Mouse (Mus musculus): Measurements from ENCODE around the gene Arhgef10l. TPM values are rescaled to one million over a fixed set of nuclear protein-coding genes. Genes with fewer than 3 reads are reported as not detected.
"Not testable (repeated sequence)": the region's sequence is repeated elsewhere in the genome, so short reads cannot be mapped to it uniquely, and the experiment has no call there.

Gene Arhgef10l
- polyA plus RNA-seq, 2 experiments from 2014 or later: 0.16 TPM; not detected in 1

DNA sequence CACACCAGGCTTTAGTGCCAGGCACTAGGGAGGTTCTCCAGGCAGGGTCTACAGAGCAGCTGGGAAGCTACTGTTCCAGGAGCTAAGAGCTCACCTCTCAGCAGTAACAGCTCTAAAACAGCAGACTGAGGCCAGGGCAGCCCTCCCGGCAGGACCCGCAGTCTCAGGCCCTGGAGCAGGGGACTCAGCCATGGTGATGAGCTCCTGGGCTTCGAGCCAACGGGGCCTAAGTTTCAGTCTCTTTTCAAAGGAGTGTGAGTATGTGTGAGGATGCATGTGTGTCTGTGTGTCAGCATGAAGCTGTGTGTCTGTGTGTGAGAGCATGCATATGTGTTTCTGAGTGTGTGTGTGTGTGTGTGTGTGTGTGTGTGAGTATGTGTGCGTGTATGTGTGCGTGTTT, 60.6 kb downstream of the Arhgef10l start:
- ATAC-seq: no peak

DNA sequence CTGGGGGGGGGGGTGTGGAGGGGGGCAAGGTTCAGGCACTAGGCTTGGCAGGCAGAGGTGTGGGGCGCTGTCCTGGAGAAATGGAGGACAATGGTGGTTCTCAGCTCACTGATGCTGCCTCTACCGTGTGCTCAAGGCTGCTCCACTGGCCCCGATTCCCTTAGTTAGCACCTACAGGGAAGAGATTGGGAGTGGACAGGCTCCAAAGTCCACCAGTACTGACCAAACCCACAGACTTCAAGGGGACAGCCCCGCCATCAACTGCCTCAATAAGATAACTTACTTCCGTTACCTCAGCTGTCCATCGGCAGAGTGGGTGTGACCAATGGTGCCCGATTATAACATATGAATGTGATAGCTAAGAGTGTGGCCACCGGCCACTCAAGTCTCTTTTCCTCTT, 61.3 kb downstream of the Arhgef10l start:
- no peak for ATAC-seq

GRCm38 (mm10) chr4:140602022-140602421, 63.8 kb downstream of the Arhgef10l start:
- no peak for ATAC-seq

DNA sequence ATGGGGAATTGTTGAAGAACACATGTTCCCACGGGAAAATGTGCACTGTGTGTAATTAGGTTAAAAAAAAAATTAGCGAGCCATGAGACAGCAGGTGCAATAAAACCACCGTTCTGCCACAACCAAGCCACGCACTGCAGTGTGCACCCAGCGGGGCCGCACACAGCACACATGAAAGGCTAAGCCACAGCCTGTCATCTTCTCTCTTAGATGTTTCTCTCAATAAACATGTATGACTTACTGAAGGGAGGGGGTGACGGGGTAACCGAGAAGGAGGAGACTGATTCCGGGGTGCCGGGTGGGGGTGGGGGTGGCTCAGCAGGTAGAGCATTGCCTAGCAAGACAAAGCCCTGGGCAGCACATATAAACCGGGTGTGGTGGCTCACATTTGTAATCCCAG, 64.7 kb downstream of the Arhgef10l start:
- peak; percentile 47 for ATAC-seq

DNA sequence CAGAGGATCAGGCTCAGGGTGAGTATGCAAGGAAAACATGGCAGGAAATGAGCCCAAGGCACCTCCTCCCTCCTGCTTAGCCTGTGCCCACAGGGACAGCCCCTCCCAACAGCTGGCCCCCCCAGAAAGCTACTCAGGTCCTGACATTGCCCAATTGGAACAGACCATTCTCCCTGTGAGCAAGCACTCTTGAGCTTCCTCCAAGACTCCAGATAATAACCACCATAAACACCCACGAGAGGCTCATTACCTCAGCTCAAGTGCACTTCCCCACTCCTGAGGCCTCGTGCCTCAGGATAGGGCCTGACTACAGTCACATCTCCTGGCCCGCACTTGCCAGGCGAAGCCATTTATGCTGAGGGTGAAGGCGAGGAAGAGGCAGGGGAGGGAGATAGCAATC, 67.0 kb downstream of the Arhgef10l start:
- no peak for ATAC-seq

- no peak for ATAC-seq
Observed at GRCm38 (mm10) chr4:140597928-140598327, 67.9 kb downstream of the Arhgef10l start.

- ATAC-seq: no peak
Observed at GRCm38 (mm10) chr4:140597378-140597777, 68.4 kb downstream of the Arhgef10l start.

- ATAC-seq: no peak
Observed at GRCm38 (mm10) chr4:140593771-140594505, 71.9 kb downstream of the Arhgef10l start.

GRCm38 (mm10) chr4:140592990-140593770, 72.6 kb downstream of the Arhgef10l start:
- ATAC-seq: no peak

DNA sequence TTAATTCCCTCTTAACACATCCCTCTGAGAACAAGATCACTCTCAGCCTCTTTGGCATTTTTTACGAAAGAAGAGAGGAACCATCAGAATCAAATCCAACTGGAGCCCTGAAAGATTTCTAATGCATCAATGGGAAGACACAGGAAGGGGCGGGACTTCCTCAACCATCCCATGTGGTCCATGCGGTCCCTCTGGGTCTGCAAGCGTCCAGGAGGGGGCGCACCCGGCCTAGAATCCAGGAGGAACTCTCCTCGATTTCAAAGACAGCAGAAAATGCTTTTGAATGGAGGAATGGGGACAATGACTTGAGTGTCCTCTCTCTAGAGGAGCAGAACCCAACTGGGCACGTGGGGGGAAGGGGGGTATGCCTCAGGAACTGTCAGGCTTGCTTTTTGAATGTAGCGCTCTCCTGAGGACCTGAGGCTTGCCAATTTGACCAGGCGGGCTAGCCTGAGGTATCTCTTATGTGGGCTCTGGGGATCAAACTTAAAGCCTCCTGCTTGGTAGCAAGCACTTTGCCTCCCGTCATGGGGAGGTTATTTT, 73.5 kb downstream of the Arhgef10l start:
- no peak for ATAC-seq

GRCm38 (mm10) chr4:140586478-140586877, 79.3 kb downstream of the Arhgef10l start:
- no peak for ATAC-seq

DNA sequence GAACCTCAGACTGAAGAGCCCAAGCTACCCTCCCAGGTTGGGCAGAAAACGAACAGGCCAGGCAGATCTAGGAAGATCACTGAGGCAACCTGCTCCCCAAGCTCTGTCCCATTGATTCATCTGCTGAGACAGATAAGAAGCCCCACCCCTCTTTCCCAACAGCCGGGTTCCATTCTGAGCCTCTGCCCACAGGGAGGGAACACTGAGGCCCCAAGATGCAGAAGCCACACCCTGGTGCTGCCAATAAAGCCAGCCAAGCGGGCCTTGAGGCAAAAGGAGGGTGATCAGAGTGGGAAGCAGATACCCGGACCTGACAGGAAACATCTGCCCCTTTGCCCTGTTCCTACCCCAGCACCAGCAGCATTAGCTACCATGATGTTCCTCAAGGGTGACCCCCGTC, 81.6 kb downstream of the Arhgef10l start:
- no peak for ATAC-seq

DNA sequence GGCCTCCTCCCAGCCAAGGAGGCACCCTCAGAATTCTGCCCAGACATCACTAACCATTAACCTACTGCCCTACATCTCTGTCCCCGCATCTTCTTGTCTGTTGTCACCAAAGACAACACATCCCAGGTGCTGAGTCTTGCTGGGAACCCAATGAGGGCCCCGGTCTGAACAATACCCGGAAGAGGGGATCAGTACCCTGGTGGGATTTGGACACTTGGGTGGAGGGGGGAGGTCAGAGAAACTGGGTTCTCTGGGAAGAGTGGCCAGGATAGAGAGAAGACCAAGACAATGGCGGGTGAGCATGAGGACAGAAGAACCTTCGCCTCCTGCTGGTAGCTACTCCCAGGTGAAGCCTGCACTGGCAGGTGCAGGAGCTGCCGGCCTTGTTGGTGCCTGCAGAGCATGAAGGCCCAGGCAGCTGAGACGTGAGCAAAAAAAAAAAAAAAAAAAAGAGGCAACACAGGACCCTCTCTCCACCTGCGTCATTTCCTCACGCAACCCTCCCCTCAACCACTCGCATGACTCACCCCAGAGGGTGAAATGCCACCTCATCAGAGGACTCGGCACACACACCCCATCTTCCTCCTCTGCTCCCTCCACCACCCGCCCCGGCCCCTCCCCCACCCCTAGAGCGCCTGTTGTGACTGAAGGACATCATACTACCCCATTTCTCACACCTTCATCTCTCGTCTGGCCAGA, 83.3 kb downstream of the Arhgef10l start:
- no peak for ATAC-seq

DNA sequence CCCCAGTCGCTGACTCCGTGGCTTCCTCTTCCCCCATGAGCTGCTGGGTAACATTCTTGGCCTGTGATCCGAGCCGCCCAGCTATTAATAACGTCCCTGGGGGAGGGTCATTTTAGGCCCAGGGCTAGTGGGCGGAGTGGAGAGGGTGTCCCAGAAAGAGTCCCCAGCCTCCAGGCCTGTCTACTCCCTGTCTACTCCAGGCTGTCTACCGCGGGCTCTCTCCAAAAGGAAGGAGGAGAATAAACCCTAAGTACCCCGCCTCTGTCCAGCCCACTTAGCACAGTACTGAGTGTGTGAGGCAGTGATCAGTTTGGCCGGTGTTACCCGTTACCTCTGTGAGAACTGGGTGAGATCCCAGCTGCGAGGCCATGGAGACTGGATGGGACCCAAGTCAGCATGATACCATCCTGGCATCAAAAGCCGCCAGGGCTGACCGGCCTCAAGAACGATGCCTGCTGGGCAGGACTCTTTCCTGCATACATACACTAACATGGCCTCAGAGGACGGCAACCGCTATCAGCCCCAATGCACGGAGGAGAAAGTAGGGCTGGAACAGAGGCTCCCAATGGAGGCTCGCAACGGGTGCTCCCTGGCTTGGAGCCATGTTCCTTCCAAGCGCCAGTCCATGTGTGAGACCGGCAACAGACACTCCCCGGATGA, 84.0 kb downstream of the Arhgef10l start:
- no peak for ATAC-seq

DNA sequence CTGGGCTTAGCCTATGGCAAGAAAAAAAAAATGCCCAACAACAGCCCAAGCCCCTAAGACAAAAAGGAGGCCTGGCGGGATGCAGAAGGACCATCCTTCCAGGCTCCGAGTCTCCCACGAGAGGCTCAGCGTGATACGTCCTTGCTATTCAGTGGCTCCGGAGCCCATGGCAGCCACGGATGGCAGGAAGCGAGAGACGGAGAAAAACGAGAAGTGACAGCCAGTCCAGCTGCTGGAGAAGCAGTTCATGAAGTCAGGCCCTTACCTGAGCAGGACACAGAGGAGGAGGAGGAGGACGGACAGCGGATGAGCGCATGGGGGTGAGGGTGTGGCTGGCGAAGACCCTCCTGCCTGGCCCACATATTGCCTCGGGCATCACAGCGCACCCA, 84.5 kb downstream of the Arhgef10l start:
- no peak for ATAC-seq

- no peak for ATAC-seq
Observed at GRCm38 (mm10) chr4:140580866-140581265, 84.9 kb downstream of the Arhgef10l start.

DNA sequence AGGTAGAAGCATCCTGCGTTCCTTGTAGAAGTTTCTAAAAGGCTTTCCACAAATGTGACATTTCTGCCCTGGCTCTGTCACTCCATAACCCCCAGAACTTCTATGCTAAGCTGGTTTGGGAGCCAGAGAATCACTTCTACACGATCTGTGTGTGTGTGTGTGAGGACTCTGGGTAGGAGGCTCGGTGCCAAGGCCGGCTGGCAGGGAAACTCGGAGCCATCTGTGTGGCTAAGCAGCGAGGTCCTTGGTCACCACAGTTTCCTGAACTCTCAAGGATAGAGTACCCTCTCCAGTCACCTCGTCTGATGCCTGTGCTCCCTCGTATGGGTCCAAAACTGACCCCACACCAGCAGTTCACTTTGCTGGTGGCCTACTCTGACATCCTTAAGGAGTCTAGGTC, 86.2 kb downstream of the Arhgef10l start:
- ATAC-seq: no peak

DNA sequence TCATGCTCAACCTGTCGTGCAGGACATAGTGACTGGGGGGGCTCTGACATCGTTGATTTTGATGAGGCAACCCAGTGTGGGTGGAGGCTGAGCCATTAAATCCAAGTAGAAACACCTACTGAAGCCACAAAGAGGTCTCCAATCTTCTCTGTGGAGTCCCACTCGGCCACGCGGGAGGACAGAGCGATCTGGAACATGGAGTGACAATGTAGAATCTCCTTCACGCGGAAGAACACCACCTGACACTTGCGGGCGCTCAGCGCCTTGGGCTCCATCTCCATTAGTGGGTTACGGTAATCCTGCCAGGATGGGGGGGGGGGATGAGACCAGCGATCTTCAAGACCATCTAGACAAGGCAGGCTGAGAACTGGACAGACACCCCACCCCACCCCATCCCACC, 86.7 kb downstream of the Arhgef10l start:
- no peak for ATAC-seq

- ATAC-seq: no peak
Observed at GRCm38 (mm10) chr4:140576628-140577027, 89.2 kb downstream of the Arhgef10l start.

- not testable (repeated sequence) for ATAC-seq
Observed at GRCm38 (mm10) chr4:140574863-140575262, 90.9 kb downstream of the Arhgef10l start.

DNA sequence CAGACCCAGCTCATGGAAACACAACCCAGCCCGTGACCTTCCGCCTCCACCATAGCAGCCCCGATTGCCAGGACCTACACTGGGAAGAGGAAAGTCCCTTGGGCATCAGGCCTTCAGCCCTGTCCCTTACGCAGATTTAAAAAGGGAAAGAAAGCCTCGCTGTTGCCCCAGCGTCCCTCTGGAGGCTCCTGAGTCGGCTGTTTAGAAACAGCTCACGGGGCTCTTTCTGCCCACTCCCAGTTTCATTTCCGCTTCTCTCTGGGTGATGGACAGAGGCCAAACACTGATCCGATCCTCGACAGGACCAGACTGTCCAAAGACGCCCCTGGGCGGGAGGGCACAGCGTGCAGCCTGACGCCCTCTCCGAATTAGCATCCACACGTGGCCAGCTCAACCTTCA, 93.4 kb downstream of the Arhgef10l start:
- no peak for ATAC-seq

DNA sequence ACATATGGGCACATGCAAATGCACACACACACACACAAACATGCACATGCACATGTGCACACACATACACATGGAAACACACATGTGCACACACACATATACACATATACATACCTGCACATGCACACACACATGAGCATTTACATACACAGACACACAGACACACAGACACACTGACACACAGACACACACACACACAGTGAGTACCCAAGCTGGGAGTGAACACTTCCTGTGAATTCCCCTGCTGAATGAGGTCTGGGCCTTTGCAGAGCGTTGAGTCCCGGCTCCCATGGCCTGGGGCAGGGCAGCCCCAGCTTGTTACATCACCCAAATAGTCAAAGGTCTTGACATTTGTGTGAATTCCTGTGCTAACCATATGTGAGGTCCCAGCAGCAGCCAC, 96.4 kb downstream of the Arhgef10l start:
- no peak for ATAC-seq

Measured in CD4-positive, CD25-positive, alpha-beta regulatory T cell, adult 4 months (primary cell).